Mouse (Mus musculus): ENCODE results near the gene Gdpd1. TPM values are rescaled to one million over a fixed set of nuclear protein-coding genes. Genes with fewer than 3 reads are reported as not detected.

Gdpd1 gene
- polyA plus RNA-seq, 1 experiment from 2014 or later: 177 TPM

MicroRNAs within 50 kb of the gene (microRNA counts, 519-probe panel; counts per million panel counts)
- 3,761 counts per million, percentile 97 among the panel's probes with 10 or more counts for microRNA mmu-miR-301a

Small RNA genes within 50 kb of the gene (microRNA-seq; reads per million reads assigned to microRNA genes)
- gene Mir301: 2,914 reads per million, percentile 86 among the genes with 10 or more reads in this experiment

Other genes starting within 250 kb of the Gdpd1 start
- gene Ypel2, start 80.4 kb downstream of the Gdpd1 start, polyA plus RNA-seq (2015; fragmentation: Nextera tagmentation; extraction: Ambion mirVana): 5.7 and 6.5 TPM in 2 replicates
- gene Smg8, start 12.7 kb upstream of the Gdpd1 start, polyA plus RNA-seq (2015; fragmentation: Nextera tagmentation; extraction: Ambion mirVana): 22.3 and 23.1 TPM in 2 replicates
- gene Prr11, start 34.6 kb upstream of the Gdpd1 start, polyA plus RNA-seq (2015; fragmentation: Nextera tagmentation; extraction: Ambion mirVana): 1.5 and 1.7 TPM in 2 replicates
- 42.4 and 46.9 TPM in 2 replicates for gene Ska2, start 35.2 kb upstream of the Gdpd1 start, polyA plus RNA-seq (2015; fragmentation: Nextera tagmentation; extraction: Ambion mirVana)
- 89.6 and 93.4 TPM in 2 replicates for gene Trim37, start 53.0 kb upstream of the Gdpd1 start, polyA plus RNA-seq (2015; fragmentation: Nextera tagmentation; extraction: Ambion mirVana)

Data from midbrain, embryonic 16.5 days (tissue).